Mouse (Mus musculus) urinary bladder, postnatal 0 days (tissue): ENCODE data around the gene Gm27179. TPM values are rescaled to one million over a fixed set of nuclear protein-coding genes. Genes with fewer than 3 reads are reported as not detected.

Source experiments
- polyA plus RNA-seq: library from polyadenylated mRNA; unstranded; fragments of >200 nt; fragmentation: Nextera tagmentation; extraction: Ambion mirVana; gene quantifications from 2 replicates; pipeline ENCODE4 v1.2.1, GENCODE M21; 2015

Gene Gm27179
- not detected in 2 replicates for polyA plus RNA-seq

GRCm38 (mm10) chr14:69512449-69512848 lies at the start of gene Gm27179:
Gm27179 (minus strand) TSS chr14:69512549.

GRCm38 (mm10) chr14:69555110-69555831 lies 42.9 kb upstream of the Gm27179 start, which contains the start of gene Entpd4b:
Entpd4b (plus strand) TSS chr14:69555424.

GRCm38 (mm10) chr14:69503174-69503573 lies 9.2 kb downstream of the Gm27179 start, which contains the start of gene Gm16867:
Gm16867 (minus strand) TSS chr14:69503362.

Other genes with a start within 250 kb of the Gm27179 start
- not detected in 2 replicates for gene Synb, start 218.2 kb downstream of the Gm27179 start, polyA plus RNA-seq
- gene Gm16867, start 9.2 kb downstream of the Gm27179 start, polyA plus RNA-seq, result not detected in 2 replicates
- 13.4 and 15.5 TPM in 2 replicates for gene Entpd4b, start 42.9 kb upstream of the Gm27179 start, polyA plus RNA-seq